Mouse (Mus musculus) ovary, postnatal 10 days (tissue): ENCODE results near the gene Nsl1.

ENCODE experiments used
- DNase-seq: peaks from one replicate; pipeline ENCODE4 v3.0.0; 2022; ENCODE audit warnings: low spot score

Gene Nsl1

GRCm38 (mm10) chr1:191054870-191055532 lies 7.8 kb upstream of the Nsl1 start:
- DNase-seq, result no peak

DNA sequence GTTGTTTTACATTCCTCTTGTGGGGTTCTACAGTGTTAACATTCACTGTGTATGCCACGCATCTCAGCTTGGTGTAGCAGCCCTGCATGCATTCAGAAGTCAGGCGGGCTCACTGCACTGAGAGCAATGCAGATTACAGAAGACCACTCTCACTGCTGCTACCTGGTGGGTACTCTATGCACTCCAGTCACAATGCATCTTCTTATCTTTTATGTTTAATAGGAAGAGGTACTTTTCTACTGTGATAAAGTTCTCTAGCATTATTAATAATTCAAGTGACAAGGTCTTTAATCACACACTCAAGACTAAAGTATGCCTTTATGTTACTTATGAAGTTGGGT lies 7.3 kb upstream of the Nsl1 start:
- no peak for DNase-seq

GRCm38 (mm10) chr1:191057461-191057860 lies 5.4 kb upstream of the Nsl1 start:
- DNase-seq, result no peak

DNA sequence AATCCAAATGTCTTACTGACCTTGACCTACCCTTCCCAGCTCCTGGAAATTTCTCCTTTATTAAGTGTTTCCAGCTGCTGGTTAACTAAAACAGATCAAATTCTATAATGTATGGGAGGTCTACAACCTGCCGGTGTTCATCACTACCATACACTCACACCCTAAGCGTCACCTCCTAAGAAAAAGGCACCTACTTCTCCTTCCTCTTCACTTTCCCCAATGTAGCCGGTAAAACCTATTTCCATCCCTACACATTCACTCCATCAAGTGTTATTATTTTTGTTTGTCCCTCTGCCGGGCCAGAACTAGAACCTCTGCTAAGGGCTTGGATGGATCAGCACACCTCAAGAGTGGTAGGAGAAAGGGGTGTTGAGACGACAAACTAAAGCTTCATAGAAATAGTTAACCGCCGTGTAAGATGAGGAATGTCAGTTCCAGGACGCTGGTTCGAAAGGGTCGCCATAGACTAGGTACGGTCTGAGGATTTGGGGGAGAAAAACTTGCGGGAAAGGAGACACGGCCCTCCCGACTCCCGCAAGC lies 501 bp upstream of the Nsl1 start:
- DNase-seq, result no peak

- DNase-seq, result no peak
These were observed 888 bp downstream of the Nsl1 start for GRCm38 (mm10) chr1:191063700-191064099.

DNA sequence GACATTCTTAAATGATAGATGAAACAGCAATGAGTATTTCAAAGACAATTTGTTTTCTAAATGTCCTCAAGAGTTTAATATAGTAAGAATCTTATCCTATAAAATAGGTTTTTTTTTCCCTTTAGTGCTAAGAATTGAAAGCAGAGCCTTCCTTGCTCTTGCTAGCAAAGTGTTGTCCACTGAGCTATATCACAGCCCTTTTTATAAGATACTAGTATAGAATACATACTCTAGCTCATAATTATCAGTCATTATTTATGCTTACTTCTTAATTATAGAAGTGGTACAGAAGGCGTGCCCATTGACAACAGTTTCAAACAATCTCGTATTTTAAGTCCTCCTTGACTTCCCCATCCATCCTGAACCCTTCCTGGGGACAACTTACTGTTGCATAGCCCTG lies 1.7 kb downstream of the Nsl1 start:
- no peak for DNase-seq

DNA sequence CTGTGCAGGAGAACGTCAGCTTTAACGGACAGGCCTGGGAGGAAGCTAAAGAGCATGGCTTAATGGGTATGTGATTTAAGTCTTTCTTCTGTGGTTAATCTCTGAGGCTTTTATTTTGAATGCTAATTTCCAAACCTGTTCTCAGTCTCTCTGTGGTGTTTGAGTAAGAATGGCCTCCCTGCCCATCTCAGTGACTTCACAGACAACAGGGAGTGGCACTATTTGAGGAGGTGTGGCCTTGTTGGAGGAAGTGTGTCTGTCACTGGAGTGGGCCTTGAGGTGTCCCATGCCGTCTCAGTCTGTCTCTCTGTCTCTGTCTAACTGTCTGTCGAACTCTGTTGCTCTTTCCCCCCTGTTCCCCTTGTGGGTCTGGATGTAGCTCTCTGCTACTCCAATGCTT lies 2.4 kb downstream of the Nsl1 start:
- no peak for DNase-seq

DNA sequence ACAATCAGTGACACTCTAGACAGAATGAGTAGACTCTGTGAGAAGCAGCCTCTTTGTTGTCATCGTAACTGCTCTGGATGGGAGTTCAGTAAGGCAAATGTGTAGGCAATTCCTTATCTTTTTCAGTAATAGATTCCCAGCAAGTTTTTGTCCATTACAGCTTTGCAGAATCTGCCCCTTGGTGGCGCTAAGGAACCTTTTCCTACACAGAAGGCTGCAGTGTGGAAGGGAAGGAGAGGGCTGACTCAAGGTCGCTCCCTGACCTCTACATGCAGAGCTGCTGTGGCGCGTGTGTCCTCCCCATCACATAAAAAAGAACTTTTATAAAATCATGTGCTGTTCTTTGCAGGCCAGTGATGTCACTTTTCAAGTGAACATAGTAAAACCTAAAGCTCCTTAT lies 5.6 kb downstream of the Nsl1 start:
- DNase-seq, result no peak

DNA sequence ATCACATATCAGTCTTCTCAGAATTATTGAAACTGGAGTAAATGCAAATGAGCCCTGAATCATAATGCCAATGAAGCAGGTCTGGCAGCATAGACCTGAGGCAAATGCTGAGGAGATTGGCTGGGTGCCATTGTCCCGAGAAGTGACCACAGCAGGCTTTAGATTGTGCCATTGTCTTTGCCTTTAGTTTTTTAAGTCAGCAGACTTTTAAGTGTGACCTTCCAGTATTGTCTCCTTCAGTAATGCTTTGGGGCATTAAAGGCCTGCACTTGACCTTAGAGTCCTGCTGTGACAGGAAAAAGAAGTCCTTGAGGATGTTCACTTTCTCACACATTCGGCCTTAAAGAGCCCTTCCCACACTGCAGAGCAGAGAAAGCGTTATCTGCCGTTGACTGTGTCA lies 7.4 kb downstream of the Nsl1 start:
- DNase-seq, result no peak

GRCm38 (mm10) chr1:191071613-191072012 lies 8.8 kb downstream of the Nsl1 start:
- DNase-seq, result no peak

- no peak for DNase-seq
These were observed 9.6 kb downstream of the Nsl1 start for GRCm38 (mm10) chr1:191072329-191072913.

DNA sequence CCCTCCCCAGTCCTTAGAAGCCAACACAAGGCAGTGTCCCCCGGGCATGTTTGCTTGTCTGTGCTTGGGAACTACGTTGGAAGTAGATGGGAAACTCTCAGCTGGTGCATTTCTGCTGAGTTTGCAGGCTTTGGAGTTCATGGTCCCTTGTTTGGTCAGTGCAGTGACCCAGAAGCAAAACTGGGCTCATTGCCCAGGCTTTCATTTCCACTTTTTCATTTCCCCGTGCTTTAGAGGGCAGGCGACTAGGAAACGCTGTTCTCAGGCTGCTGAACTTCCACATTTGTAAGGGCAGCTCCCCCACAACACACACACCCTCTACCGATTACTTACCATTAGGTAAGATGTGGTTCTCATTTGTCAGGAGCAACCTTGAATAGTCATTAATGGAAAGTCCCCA lies 10.2 kb downstream of the Nsl1 start:
- DNase-seq, result no peak

- DNase-seq, result no peak
These were observed 10.7 kb downstream of the Nsl1 start for GRCm38 (mm10) chr1:191073486-191073885.

- DNase-seq, result no peak
These were observed 12.5 kb downstream of the Nsl1 start for GRCm38 (mm10) chr1:191075199-191075883.

GRCm38 (mm10) chr1:191083230-191083629 lies 20.4 kb downstream of the Nsl1 start:
- no peak for DNase-seq

GRCm38 (mm10) chr1:191084951-191085559 lies 22.2 kb downstream of the Nsl1 start:
- no peak for DNase-seq

DNA sequence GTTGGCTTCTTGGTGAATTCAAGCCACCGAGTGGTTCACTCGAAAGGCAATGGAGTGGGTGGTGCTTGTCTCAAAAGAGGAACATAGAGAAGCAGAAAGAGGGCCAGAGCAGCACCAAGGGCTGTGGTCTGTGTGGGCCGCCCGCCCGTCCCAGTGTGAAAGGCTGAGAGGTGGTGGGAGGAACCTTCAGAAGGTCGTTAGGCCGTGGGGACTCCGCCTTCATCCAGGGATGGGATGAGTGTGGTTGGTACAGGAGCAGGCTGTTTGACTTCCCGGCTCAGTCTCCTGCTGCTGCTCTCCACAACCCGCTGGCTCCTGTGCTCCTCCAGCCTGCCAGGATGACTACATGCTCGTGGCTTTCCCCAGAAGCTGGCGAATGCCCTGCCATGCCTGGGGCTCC lies 22.8 kb downstream of the Nsl1 start:
- DNase-seq, result no peak

GRCm38 (mm10) chr1:191086304-191086878 lies 23.6 kb downstream of the Nsl1 start:
- DNase-seq, result no peak

DNA sequence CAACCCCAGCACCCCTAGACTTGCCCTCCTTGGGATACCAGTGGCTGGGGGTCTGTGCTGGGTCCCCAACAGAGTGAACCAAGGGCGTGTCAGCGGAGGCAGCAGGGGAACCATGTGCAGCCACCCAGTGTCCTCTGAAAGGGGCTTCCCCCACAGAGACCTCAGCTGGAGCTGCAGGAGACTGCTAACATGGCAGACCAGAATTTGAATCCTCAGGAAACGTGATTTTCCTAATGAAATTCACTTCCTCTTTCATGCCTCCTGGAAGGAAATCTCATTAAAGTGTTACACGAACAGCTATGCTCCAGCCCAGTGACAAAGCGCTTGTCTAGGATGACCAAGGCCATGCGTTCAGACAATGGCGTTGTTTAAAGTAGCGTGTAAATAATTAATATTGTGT lies 24.1 kb downstream of the Nsl1 start:
- DNase-seq, result no peak

DNA sequence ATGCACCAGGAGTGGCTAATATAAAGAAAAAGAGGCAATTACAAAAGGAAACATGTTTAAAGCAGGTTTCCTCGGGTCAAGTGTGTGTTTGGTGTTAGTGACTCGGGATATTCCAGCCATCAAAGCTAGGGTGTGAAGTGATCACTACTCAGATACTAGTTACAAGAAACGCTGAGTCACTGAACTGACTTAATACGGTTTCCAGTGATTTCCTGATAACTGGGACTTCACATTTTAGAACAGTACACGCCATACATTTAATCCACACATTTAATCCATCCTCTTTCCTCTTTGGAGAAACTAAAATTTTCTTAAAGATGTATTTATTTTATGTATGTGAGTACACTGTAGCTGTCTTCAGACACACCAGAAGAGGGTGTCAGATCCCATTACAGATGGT lies 25.1 kb downstream of the Nsl1 start:
- no peak for DNase-seq

DNA sequence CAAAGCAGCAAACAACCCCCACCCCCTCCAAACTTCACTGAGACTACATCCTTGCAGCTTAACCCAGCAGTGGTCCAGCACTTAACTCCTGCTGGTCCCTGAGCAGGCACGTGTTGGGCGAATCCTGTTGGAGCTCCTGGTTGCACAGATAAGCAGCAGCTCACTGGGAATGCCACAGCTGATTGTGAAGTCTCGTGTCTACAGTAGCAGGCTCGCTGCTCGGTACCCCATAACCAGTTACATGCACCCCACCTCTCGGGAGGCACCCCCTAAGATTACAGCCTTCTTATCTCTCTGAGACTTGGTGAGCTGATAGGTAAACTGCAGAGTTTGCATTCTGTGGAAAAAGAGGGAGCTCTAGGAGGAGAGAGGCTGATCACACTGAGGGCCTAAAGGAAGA lies 26.5 kb downstream of the Nsl1 start:
- DNase-seq, result no peak

- DNase-seq, result no peak
These were observed 29.2 kb downstream of the Nsl1 start for GRCm38 (mm10) chr1:191092050-191092449.

- DNase-seq, result no peak
These were observed 30.8 kb downstream of the Nsl1 start for GRCm38 (mm10) chr1:191093578-191093977.
